Mouse (Mus musculus): ENCODE data around the gene Olfr167. TPM values are rescaled to one million over a fixed set of nuclear protein-coding genes. Genes with fewer than 3 reads are reported as not detected.

Olfr167 gene
- total RNA-seq (2023): not detected

GRCm38 (mm10) chr16:19522166-19522565, at the start of gene Olfr167:
Gene Olfr167 (minus strand): TSS chr16:19522266.

DNA sequence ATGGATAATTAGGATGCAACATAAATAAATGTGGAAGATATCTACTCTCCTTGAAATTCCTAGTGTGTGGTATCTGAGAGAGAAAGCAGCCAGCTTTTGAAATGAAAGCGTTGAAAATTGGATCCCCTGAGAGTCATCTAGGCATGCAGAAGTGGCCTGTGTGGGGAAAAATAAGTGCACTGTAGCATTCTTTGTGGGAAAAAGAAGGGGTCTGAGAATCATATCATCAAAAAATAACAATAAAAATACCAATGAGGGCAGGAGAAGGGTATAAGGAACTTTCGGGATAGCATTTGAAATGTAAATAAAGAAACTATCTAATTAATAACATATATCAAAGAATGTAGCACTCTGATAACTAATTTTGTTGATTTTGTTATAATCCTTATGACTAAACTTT, 49.6 kb upstream of the Olfr167 start, which contains the start of gene Olfr169:
Gene Olfr169 (minus strand): TSS at position 101 of the 400 bp plus-strand sequence.

GRCm38 (mm10) chr16:19535455-19535854, 13.4 kb upstream of the Olfr167 start, which contains the start of gene Olfr168:
Gene Olfr168 (minus strand): TSS chr16:19535555.

DNA sequence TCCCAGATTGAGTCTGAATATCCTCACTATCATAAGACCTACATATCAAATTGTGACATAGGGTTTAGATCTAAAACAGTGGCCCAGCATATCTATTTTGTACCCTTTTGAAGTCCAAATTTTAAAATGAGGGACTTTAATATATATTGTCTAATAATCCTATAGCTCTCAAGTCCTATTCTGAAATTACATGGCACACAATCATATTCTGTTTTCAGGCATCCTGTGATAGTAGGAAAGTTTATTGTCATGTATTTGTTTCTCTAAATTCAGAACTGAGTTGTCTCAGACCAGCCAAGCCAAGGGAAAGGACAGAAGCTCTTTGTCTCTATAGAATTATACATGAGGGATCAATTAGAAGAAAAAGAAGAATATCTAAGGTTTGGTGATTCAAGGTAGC, 38.7 kb downstream of the Olfr167 start, which contains the start of gene Olfr166:
Gene Olfr166 (plus strand): TSS at position 301 of the 400 bp plus-strand sequence.

Other genes starting within 250 kb of the Olfr167 start
- gene Olfr164, start 208.2 kb downstream of the Olfr167 start, total RNA-seq (2023): not detected
- not detected for gene Olfr165, start 99.1 kb downstream of the Olfr167 start, total RNA-seq (2023)
- not detected for gene Olfr166, start 38.6 kb downstream of the Olfr167 start, total RNA-seq (2023)
- not detected for gene Olfr168, start 13.3 kb upstream of the Olfr167 start, total RNA-seq (2023)
- gene Olfr169, start 49.5 kb upstream of the Olfr167 start, total RNA-seq (2023): not detected
- gene Olfr170, start 89.6 kb upstream of the Olfr167 start, total RNA-seq (2023): not detected
- gene Olfr171, start 107.7 kb upstream of the Olfr167 start, total RNA-seq (2023): not detected
- gene Lamp3, start 184.1 kb upstream of the Olfr167 start, total RNA-seq (2023): not detected
- 1 to 10 TPM; 3.3 to 3.4 TPM for gene B3gnt5, start 237.9 kb upstream of the Olfr167 start, total RNA-seq (2023)

All from monocyte, adult 59 days (primary cell).